Mouse (Mus musculus) lung, postnatal 14 days (tissue): ENCODE results near the gene Prune2.
A peak's percentile ranks its signal among the peaks of the same experiment; 100 is the strongest.

ENCODE experiments used
- DNase-seq: peaks from one replicate; pipeline ENCODE4 v3.0.0; 2021

Prune2 gene

DNA sequence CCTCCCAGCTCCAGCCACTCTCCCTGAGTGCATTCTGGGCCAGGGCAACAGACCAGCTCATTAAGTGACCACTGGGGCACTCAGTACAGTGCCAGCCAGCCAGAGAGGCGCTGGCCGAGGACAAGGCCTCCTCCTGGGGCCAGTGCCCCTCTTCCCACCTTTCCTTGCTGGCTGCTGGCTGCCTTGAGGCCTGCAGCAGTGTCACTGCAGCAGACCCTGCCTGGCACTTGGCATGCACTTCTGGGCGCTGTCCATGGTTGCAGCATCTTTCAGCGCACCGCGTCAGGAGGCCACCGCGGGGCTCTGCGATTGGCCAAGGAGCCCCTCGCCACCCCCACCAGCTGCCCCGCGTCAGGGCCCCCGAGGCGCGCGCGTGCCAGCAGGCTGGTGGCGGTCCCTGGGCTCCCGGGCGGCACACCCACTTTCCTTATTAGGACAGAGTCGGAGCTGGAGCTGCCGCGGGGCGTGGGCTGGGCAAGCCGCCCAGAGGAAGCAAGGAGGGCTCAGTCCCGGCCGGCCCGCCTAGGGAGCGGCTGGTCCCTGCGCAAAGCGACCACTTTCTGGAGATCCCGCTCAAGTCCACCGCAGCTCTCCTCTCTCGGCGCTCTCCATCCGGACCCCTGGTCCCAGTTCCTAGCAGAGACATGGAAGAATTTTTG, at the start of gene Prune2:
Prune2 (plus strand) TSS at position 506 of the 659 bp plus-strand sequence.
- DNase-seq = peak; percentile 50

DNA sequence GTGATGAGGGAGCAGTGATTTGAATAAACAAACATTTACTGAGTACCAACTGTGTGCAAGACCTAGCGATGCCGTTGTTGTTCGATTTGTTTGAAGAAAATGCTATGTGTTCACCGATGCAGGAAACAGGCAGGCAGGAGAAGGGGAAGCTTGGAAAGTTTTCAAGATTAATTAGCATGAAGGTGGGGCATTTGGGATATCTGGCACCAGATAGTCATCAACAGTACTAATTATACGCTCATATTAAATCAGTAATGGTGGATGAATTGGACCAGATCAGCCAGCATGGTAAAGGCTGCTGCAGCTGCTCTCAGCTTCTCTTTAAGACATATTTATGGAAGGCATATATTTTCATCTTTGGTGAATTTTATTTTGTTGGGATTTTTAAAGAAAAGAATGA, 44.4 kb upstream of the Prune2 start:
- no peak for DNase-seq

DNA sequence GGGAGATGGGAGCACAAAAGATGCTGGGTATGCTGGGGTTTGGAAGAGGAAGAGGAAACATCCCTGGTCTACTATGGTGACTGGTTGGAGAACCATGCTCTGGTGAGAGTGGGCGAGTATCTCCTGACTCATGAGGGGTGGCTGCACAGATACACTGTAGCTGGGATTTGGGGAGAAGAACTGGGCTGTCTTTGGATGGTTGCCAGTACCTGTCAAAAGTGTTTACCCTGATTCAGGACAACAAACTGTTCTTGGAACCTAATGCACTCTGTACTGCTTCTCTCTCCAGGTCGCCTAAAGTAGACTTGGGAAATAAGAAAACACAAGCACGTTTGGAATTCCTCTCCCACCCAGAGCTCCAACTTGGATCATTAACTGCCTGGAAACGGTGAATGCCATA, 31.4 kb upstream of the Prune2 start:
- no peak for DNase-seq

- DNase-seq = no peak
Measured at GRCm38 (mm10) chr19:16934664-16935063, 21.3 kb upstream of the Prune2 start.

GRCm38 (mm10) chr19:16948794-16949313, 7.1 kb upstream of the Prune2 start:
- no peak for DNase-seq

- DNase-seq = no peak
Measured at GRCm38 (mm10) chr19:16949341-16949740, 6.6 kb upstream of the Prune2 start.

- DNase-seq = no peak
Measured at GRCm38 (mm10) chr19:16950051-16950450, 5.9 kb upstream of the Prune2 start.

DNA sequence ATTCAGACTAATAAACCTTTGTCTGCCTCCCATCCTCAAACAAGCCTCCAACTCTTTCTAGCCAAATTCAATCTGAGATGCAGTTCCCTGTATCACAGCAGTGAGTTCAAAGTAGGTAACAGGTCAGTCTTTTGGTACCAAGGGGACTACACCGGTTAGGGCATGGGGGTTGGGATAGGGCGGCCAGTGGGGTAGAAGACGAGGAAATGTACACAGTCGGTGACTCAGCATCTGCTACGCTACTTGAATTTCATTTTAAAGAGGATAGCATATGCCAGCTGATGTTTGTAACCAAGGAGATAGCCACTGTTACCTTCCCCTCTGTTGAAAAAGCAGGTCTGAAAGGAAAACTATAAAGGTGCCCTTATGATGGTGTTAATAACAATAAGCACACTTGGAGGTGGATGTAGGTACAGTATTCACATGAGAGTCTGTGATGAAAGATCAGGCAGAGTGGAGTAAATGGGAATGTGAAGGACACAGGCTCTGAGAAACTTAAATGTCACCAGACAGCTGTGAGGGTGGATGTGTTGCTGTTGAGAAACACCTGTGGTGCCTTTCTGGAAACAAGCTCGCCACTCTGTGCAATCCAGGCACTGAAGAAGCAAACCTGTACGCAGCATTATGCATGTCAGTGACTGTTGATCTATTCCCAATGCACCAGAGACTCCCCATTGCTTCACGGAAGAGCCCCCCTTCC, 5.1 kb upstream of the Prune2 start:
- no peak for DNase-seq

GRCm38 (mm10) chr19:16954736-16955135, 1.2 kb upstream of the Prune2 start:
- no peak for DNase-seq

DNA sequence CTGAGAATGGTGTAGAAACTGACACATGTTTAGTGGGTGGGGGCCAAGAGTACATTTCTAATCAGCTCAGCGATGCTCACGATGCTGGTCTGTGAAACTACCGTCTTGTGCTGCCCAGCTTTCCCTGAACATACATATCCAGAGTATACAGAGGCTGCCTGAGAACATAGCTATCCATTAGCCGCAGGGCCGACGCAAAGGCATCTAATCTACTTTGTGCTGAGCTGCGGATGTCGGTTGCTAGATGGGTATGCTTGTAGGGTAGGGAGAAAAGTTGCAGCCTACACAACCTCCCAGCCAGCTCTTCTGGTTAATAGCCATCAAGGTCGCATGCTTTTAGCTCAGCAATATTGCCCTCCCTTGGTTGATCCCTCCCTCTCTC, 696 bp upstream of the Prune2 start:
- DNase-seq = no peak

DNA sequence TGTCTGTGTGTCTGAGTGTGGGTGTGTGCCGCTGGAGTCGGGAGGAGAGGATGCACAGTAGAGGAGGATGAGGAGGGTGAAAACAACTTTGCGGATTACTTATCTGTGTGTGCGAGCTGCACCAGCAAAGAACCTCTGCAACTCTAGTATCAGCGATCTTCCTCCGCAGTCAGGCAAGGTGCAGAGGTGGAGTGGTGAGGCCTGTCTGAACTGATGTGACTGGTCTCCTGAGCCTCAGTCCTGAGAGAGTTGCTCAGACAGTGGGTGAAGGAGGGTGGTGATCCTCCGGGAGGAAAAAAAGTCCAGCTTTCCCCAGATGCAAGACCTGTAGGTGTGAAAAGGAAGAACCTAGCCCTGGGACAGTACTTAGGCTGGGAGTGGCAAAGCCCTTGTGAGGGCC, 401 bp downstream of the Prune2 start:
- DNase-seq = no peak

DNA sequence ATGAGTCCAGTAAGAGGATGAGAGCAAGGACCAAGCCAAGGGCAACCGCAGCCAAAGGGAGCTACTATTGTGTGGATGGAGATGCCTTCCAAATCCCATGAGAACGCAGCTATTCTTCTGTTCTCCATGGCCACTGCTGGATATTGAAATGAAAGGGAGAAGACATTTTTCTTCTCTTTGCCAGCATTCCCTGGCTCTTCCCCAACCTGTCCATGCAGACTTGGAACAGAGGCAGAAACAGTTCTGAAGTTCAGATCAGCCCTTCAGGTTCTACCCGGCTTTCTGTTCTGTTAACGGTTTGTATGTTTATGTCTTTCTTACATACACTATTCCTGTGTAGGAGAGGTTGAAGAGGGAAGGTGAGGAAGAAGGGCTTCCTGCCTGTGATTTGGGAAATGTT, 3.1 kb downstream of the Prune2 start:
- no peak for DNase-seq

DNA sequence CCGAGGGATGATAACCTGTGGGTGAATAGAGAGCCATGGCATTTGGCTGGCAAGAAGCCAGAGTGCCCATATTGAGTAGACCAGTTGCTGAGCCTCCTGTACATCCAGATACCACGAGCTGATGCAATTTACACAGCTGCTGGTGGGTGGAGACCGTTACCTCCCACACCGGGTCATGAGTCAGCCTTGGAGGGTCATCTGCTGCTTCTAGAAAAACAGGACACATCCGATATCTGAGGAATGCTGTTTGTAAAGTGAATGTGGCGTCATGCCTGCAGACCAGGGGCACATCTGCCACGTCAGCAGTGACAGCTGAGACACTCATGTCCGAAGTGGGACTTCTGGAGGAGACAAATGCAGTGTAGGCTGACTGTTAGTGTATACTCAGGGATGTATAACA, 3.6 kb downstream of the Prune2 start:
- DNase-seq = no peak

DNA sequence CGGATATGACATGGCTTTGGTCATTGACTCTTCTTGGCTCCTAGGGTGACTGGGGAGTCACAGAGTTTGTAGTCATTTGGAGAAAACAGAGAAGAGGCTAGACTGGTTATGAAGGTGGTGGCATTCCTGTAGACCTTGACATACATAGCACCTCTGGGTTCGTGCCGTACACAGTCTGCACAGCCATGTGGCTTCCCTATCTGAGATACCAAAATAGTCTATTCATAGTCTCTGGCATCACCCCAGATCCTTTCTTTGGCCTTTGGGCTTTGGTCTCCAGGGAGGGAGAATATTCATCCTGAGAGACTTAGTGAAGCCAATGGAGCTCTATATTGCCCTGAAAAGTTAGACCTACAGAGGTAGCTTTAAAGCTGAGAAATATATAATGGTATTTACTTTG, 5.1 kb downstream of the Prune2 start:
- no peak for DNase-seq

- DNase-seq = no peak
Measured at GRCm38 (mm10) chr19:16963178-16963577, 7.3 kb downstream of the Prune2 start.

DNA sequence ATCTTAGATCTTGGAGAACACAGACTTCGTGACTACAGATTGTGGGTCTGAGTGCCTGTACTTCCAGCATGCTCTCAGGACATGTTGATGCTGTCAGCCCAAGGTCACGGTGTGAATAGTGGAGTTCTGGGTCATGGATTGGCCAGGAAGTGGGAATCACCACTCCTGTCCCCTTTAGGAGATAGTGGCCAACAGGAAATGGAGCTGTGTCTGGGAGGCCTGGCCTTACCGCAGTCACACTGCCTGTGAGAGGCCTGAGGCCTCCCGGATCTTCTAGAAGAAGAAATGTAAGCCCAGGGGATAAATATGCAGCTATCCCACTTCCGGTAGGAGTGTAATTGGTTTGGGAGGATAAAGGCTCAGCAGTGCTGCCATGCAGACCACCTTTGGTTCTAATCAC, 12.8 kb downstream of the Prune2 start:
- no peak for DNase-seq

GRCm38 (mm10) chr19:16970612-16971011, 14.7 kb downstream of the Prune2 start:
- no peak for DNase-seq

DNA sequence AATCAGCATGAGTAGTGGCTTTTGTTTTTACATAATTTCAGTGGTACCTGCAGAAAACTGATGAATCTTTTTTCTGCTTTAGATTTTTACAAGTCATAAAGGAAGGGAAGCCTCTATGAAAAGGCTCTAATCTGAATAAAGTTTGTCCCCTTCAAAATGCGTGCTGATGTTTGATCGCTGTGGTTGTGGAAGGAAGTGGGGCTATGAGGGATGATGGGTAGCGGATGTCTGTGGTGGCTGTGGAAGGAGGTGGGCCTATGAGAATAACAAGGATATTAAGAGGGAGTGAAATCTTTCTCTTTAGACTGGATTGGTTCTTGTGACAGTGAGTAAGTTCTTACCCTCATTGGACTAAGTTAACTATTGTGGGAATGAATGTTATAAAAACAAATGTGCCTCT, 23.0 kb downstream of the Prune2 start:
- DNase-seq = no peak

GRCm38 (mm10) chr19:16981743-16982142, 25.8 kb downstream of the Prune2 start:
- DNase-seq = no peak

- peak; percentile 34 for DNase-seq
Measured at GRCm38 (mm10) chr19:16984897-16985296, 29.0 kb downstream of the Prune2 start.

- no peak for DNase-seq
Measured at GRCm38 (mm10) chr19:16987984-16988383, 32.1 kb downstream of the Prune2 start.

DNA sequence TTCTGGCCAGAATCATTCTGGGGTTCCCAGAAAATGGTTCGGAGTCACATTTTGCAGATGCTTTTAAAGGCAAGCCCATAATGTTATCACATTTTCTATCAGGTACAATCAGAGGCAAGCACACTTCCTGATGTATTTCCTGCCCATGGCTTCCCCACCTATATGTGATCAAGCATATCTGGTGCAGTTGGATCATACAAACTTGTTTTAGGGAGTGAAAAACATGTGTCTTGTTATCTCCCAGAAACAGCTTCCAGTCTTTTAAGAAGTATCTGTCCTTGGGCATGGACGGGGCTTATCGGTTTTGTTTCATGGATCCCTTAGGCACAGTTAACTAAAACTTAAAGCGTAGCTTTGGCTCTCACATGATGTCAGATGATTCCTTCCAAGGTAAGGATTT, 36.2 kb downstream of the Prune2 start:
- no peak for DNase-seq

DNA sequence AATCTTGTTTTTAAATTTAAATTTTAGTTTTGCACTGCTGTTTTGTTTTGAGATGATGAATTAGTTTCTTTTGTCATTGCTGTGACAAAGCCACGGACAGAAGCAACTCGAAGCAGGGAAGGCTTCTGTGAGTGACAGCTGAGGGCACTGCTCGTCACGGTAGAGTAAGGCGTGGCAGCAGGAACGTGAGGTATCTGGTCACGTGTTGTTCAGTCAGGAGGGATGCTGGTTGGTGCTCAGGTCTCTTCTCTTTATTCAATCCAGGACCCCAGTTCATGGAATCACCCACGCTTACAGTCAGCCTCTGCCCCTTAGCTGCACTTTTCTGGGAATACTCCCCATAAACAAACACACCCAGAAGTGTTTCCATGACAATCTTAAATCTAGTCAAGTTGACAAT, 38.3 kb downstream of the Prune2 start:
- DNase-seq = no peak

- DNase-seq = no peak
Measured at GRCm38 (mm10) chr19:16997915-16998314, 42.0 kb downstream of the Prune2 start.
